Mouse (Mus musculus) adrenal gland, postnatal 36 days (tissue): ENCODE data around the gene Disc1. TPM values are rescaled to one million over a fixed set of nuclear protein-coding genes. Genes with fewer than 3 reads are reported as not detected.

Experiments
- DNase-seq, 2 experiments: peaks; one replicate each; pipeline ENCODE4 v3.0.0; 2021; ENCODE audit warnings: mixed read lengths in 1 of 2
- total RNA-seq, 2 experiments: library from RNA; stranded (reverse); gene quantifications; 2 replicates each; pipeline ENCODE4 v1.2.3; 2021

The Disc1 gene
- total RNA-seq, 2 experiments from 2014 or later: 1.2 to 1.8 TPM

GRCm38 (mm10) chr8:125177958-125178357 lies 124.0 kb downstream of the Disc1 start:
- DNase-seq: no peak

GRCm38 (mm10) chr8:125183548-125184451 lies 129.8 kb downstream of the Disc1 start:
- DNase-seq: peak; percentile 89 to 92

- no peak for DNase-seq
These were observed 130.4 kb downstream of the Disc1 start for GRCm38 (mm10) chr8:125184452-125184817.

GRCm38 (mm10) chr8:125184881-125185280 lies 130.9 kb downstream of the Disc1 start:
- no peak for DNase-seq

- no peak for DNase-seq
These were observed 133.0 kb downstream of the Disc1 start for GRCm38 (mm10) chr8:125187044-125187443.

- no peak for DNase-seq
These were observed 139.7 kb downstream of the Disc1 start for GRCm38 (mm10) chr8:125193701-125194100.

GRCm38 (mm10) chr8:125195121-125195520 lies 141.1 kb downstream of the Disc1 start:
- DNase-seq: no peak

- no peak for DNase-seq
These were observed 142.6 kb downstream of the Disc1 start for GRCm38 (mm10) chr8:125196573-125197094.

GRCm38 (mm10) chr8:125197341-125198002 lies 143.5 kb downstream of the Disc1 start:
- no peak for DNase-seq

- peak in 1 of 2 experiments; percentile 10 for DNase-seq
These were observed 144.6 kb downstream of the Disc1 start for GRCm38 (mm10) chr8:125198420-125199196.

- peak in 1 of 2 experiments; percentile 19 for DNase-seq
These were observed 145.4 kb downstream of the Disc1 start for GRCm38 (mm10) chr8:125199197-125199939.

GRCm38 (mm10) chr8:125200273-125200863 lies 146.4 kb downstream of the Disc1 start:
- DNase-seq: no peak

- DNase-seq: no peak
These were observed 147.7 kb downstream of the Disc1 start for GRCm38 (mm10) chr8:125201650-125202049.

- DNase-seq: no peak
These were observed 149.0 kb downstream of the Disc1 start for GRCm38 (mm10) chr8:125203016-125203415.

GRCm38 (mm10) chr8:125205556-125205955 lies 151.6 kb downstream of the Disc1 start:
- DNase-seq: no peak

GRCm38 (mm10) chr8:125206391-125206790 lies 152.4 kb downstream of the Disc1 start:
- no peak for DNase-seq

- no peak for DNase-seq
These were observed 153.0 kb downstream of the Disc1 start for GRCm38 (mm10) chr8:125206962-125207361.

- no peak for DNase-seq
These were observed 158.7 kb downstream of the Disc1 start for GRCm38 (mm10) chr8:125212619-125213167.

GRCm38 (mm10) chr8:125217902-125218581 lies 164.0 kb downstream of the Disc1 start:
- no peak for DNase-seq

GRCm38 (mm10) chr8:125218669-125219068 lies 164.7 kb downstream of the Disc1 start:
- no peak for DNase-seq
